Mouse (Mus musculus) MEL (cell line): Measurements from ENCODE around the gene Hspa12a. TPM values are rescaled to one million over a fixed set of nuclear protein-coding genes. Genes with fewer than 3 reads are reported as not detected.

Experiments used
- DNase-seq: peaks from one replicate; pipeline ENCODE4 v3.0.0; 2011; ENCODE audit warnings: low read depth, low spot score
- H3K27ac ChIP-seq: 2 replicates; pipeline ENCODE4 v1.5.1; 2012; ENCODE audit warnings: low read depth, mild to moderate bottlenecking, control low read depth, low read length, moderate library complexity; ENCODE audit not compliant: control insufficient read depth
- H3K27me3 ChIP-seq, 2 experiments: fragments of 150-350 bp in 1 of 2; sonication (generic) in 1 of 2; 2 replicates each; pipeline ENCODE4 v1.6.1; 2012; ENCODE audit warnings: low read length in 2 of 2, mild to moderate bottlenecking in 2 of 2, improper control_type of control experiment in 1 of 2, moderate library complexity in 1 of 2; ENCODE audit not compliant: insufficient read depth in 2 of 2, control insufficient read depth in 1 of 2
- H3K36me3 ChIP-seq, 2 experiments: 2 replicates each; pipeline ENCODE4 v1.6.1; 2012 to 2014; ENCODE audit warnings: low read length in 2 of 2, improper control_type of control experiment in 1 of 2, inconsistent platforms in 1 of 2, mild to moderate bottlenecking in 1 of 2; ENCODE audit not compliant: insufficient read depth in 2 of 2, control insufficient read depth in 1 of 2
- H3K4me1 ChIP-seq, 2 experiments: fragments of 150-350 bp in 1 of 2; sonication (generic) in 1 of 2; 2 replicates each; pipeline ENCODE4 v1.6.1; 2012; ENCODE audit warnings: low read length in 2 of 2, improper control_type of control experiment in 1 of 2, mild to moderate bottlenecking in 1 of 2; ENCODE audit not compliant: insufficient read depth in 2 of 2, control insufficient read depth in 1 of 2
- H3K4me3 ChIP-seq, 2 experiments: fragments of 150-350 bp in 1 of 2; sonication (generic) in 1 of 2; 2 replicates each; pipeline ENCODE4 v1.5.1; 2012; ENCODE audit warnings: low read depth in 2 of 2, low read length in 2 of 2, mild to moderate bottlenecking in 2 of 2, moderate library complexity in 2 of 2, control low read depth in 1 of 2, improper control_type of control experiment in 1 of 2; ENCODE audit not compliant: control insufficient read depth in 1 of 2, insufficient read depth in 1 of 2
- H3K79me2 ChIP-seq: 2 replicates; pipeline ENCODE4 v1.6.1; 2012; ENCODE audit warnings: mild to moderate bottlenecking, low read length, moderate library complexity; ENCODE audit not compliant: control insufficient read depth, poor library complexity, insufficient read depth
- H3K9ac ChIP-seq: 2 replicates; pipeline ENCODE4 v1.6.1; 2012; ENCODE audit warnings: low read depth, mild to moderate bottlenecking, control low read depth, low read length, moderate library complexity; ENCODE audit not compliant: control insufficient read depth, poor library complexity, severe bottlenecking
- H3K9me3 ChIP-seq: fragments of 150-350 bp; sonication (generic); replicated peaks from 2 replicates; pipeline ENCODE4 v1.6.1; 2012; ENCODE audit warnings: mild to moderate bottlenecking, low read length, improper control_type of control experiment, moderate library complexity; ENCODE audit not compliant: insufficient read depth
- CHD1 ChIP-seq: IDR thresholded peaks from 2 replicates; pipeline ENCODE4 v1.6.1; 2012; ENCODE audit warnings: low read depth, mild to moderate bottlenecking, inconsistent platforms, low read length, improper control_type of control experiment
- CHD2 ChIP-seq: IDR thresholded peaks from 2 replicates; pipeline ENCODE4 v1.6.1; 2011; ENCODE audit warnings: low read length, improper control_type of control experiment
- E2F4 ChIP-seq: IDR thresholded peaks from 2 replicates; pipeline ENCODE4 v1.6.1; 2011; ENCODE audit warnings: low read depth, low read length, improper control_type of control experiment, borderline replicate concordance
- ELF1 ChIP-seq: IDR thresholded peaks from 2 replicates; pipeline ENCODE4 v1.6.1; 2014; ENCODE audit warnings: low read depth, mild to moderate bottlenecking, inconsistent platforms, low read length, improper control_type of control experiment, moderate library complexity
- GABPA ChIP-seq: IDR thresholded peaks from 2 replicates; pipeline ENCODE4 v1.6.1; 2012; ENCODE audit warnings: low read depth, mild to moderate bottlenecking, inconsistent platforms, low read length, improper control_type of control experiment, moderate library complexity
- JUND ChIP-seq: IDR thresholded peaks from 2 replicates; pipeline ENCODE4 v1.6.1; 2011; ENCODE audit warnings: low read depth, mild to moderate bottlenecking, improper control_type of control experiment, low read length
- MAFK ChIP-seq: IDR thresholded peaks from 2 replicates; pipeline ENCODE4 v1.6.1; 2011; ENCODE audit warnings: low read depth, mild to moderate bottlenecking, low read length, improper control_type of control experiment, borderline replicate concordance
- MAX ChIP-seq: IDR thresholded peaks from 2 replicates; pipeline ENCODE4 v1.6.1; 2011; ENCODE audit warnings: low read length, improper control_type of control experiment
- MEF2A ChIP-seq: IDR thresholded peaks from 2 replicates; pipeline ENCODE4 v1.6.1; 2014; ENCODE audit warnings: low read depth, mild to moderate bottlenecking, inconsistent platforms, low read length, improper control_type of control experiment; ENCODE audit not compliant: poor library complexity, insufficient replicate concordance, severe bottlenecking; ENCODE audit errors: extremely low read depth
- MXI1 ChIP-seq: IDR thresholded peaks from 2 replicates; pipeline ENCODE4 v1.6.1; 2011; ENCODE audit warnings: mild to moderate bottlenecking, low read depth, low read length, improper control_type of control experiment
- MYB ChIP-seq: IDR thresholded peaks from 2 replicates; pipeline ENCODE4 v1.6.1; 2011; ENCODE audit warnings: mild to moderate bottlenecking, low read depth, low read length, improper control_type of control experiment
- MYC ChIP-seq: IDR thresholded peaks from 2 replicates; pipeline ENCODE4 v1.6.1; 2011; ENCODE audit warnings: low read depth, mild to moderate bottlenecking, low read length, improper control_type of control experiment, moderate library complexity
- NRF1 ChIP-seq: IDR thresholded peaks from 2 replicates; pipeline ENCODE4 v1.6.1; 2014; ENCODE audit warnings: low read depth, mild to moderate bottlenecking, inconsistent platforms, low read length, improper control_type of control experiment, moderate library complexity; ENCODE audit not compliant: poor library complexity, insufficient read depth, severe bottlenecking
- POLR2A ChIP-seq, 2 experiments: IDR thresholded peaks; 2 replicates each; pipeline ENCODE4 v1.6.1; 2011 to 2012; ENCODE audit warnings: low read length in 2 of 2, mild to moderate bottlenecking in 2 of 2, control low read depth in 1 of 2, improper control_type of control experiment in 1 of 2, low read depth in 1 of 2, moderate library complexity in 1 of 2; ENCODE audit not compliant: control insufficient read depth in 1 of 2, insufficient read depth in 1 of 2, poor library complexity in 1 of 2
- SIN3A ChIP-seq: IDR thresholded peaks from 2 replicates; pipeline ENCODE4 v1.6.1; 2012; ENCODE audit warnings: low read length, improper control_type of control experiment, inconsistent platforms
- SMC3 ChIP-seq: IDR thresholded peaks from 2 replicates; pipeline ENCODE4 v1.6.1; 2011; ENCODE audit warnings: low read depth, low read length, improper control_type of control experiment
- TAL1 ChIP-seq: IDR thresholded peaks from 2 replicates; pipeline ENCODE4 v1.6.1; 2012; ENCODE audit warnings: mild to moderate bottlenecking, inconsistent platforms, low read length, moderate library complexity, mixed read lengths
- UBTF ChIP-seq: IDR thresholded peaks from 2 replicates; pipeline ENCODE4 v1.6.1; 2012; ENCODE audit warnings: low read depth, mild to moderate bottlenecking, inconsistent platforms, low read length, improper control_type of control experiment, moderate library complexity, borderline replicate concordance; ENCODE audit not compliant: insufficient read depth
- ZKSCAN1 ChIP-seq: IDR thresholded peaks from 2 replicates; pipeline ENCODE4 v1.6.1; 2012; ENCODE audit warnings: low read depth, mild to moderate bottlenecking, inconsistent platforms, low read length, improper control_type of control experiment, moderate library complexity
- ZMIZ1 ChIP-seq: IDR thresholded peaks from 2 replicates; pipeline ENCODE4 v1.6.1; 2012; ENCODE audit warnings: low read depth, mild to moderate bottlenecking, inconsistent platforms, low read length, improper control_type of control experiment, moderate library complexity
- polyA plus RNA-seq, 2 experiments: library from polyadenylated mRNA; stranded (reverse) in 1 of 2; unstranded in 1 of 2; fragments of >175 nt in 1 of 2; fragments of >200 nt in 1 of 2; gene quantifications; 2 replicates each; pipeline versions ENCODE4 v1.2.1 to v1.2.4; 2012; ENCODE audit warnings: low replicate concordance in 2 of 2, low read depth in 1 of 2; ENCODE audit not compliant: insufficient read length in 2 of 2, insufficient read depth in 1 of 2, missing spikeins in 1 of 2
- total RNA-seq: library from RNA; depleted of rRNA; stranded (reverse); fragments of 300-350 nt; gene quantifications from 2 replicates; pipeline ENCODE4 v1.2.3, GENCODE M21; 2012

The Hspa12a gene
- total and polyA plus RNA-seq, 3 experiments = not detected

DNA sequence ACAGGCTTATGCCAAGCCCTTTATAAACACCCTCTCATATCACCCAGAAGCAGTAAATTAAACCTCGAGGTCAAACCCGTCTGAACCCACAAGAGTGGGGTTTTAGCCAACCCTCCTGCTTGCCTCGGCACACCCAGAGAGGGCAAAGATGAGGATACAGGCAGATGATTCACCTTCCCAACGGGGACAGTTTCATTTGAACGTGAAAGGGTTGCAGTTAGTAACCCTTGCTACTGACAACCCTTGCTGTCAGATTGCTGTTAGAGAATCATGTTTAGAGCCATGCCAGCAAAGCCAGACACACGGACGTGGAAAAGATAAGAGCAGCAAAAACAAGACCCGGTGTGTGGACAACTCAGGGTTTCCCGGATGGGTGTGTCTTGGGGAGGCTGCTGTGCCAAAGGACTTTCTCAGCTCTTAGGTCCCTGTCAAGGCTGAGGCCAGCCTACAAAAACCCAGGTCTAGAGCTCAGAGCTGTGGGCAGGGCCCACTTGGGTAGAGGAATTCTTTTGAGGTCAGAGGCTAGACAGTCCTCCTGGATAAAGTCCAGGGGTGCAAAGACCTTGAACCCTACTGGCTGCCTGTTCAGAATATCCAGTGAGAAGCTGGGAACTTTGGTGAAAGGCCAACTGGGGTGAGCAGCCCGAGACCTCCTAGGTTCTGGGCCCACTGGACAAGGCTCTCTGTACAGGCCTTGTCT is 90.3 kb downstream of the Hspa12a start:
- Histone ChIP-seq H3K27ac (no peak overlapping the region), H3K9me3 (no peaks in the 10 kb centered on the region), H3K4me3 (no peak overlapping the region), H3K27me3 (no peaks in the 10 kb centered on the region), H3K9ac (no peak overlapping the region), H3K79me2 (no peaks in the 10 kb centered on the region), H3K36me3 (no peaks in the 10 kb centered on the region), H3K4me1 (no peaks in the 10 kb centered on the region)
- DNase-seq = no peak
- TF ChIP-seq MAFK = no peak
- no peak for TF ChIP-seq MYC
- TF ChIP-seq UBTF = no peak
- no peak for TF ChIP-seq GABPA
- no peak for TF ChIP-seq CHD2
- no peak for TF ChIP-seq ZKSCAN1
- TF ChIP-seq MAX = no peak
- TF ChIP-seq NRF1 = no peak
- TF ChIP-seq MXI1 = no peak
- TF ChIP-seq ZMIZ1 = no peak
- TF ChIP-seq SMC3 = no peak
- no peak for TF ChIP-seq MYB
- TF ChIP-seq MEF2A = no peak
- TF ChIP-seq ELF1 = no peak
- TF ChIP-seq JUND = no peak
- TF ChIP-seq E2F4 = no peak
- TF ChIP-seq SIN3A = no peak

GRCm38 (mm10) chr19:58850719-58851466 is 92.6 kb downstream of the Hspa12a start:
- H3K9ac ChIP-seq = no peak overlapping the region
- TF ChIP-seq TAL1 = no peak
- no peak for TF ChIP-seq POLR2A (IDR thresholded peaks at IDR 0.05; ENCODE audit: control insufficient read depth in 1 of 2, insufficient read depth in 1 of 2, low read depth in 1 of 2, low read length in 2 of 2, poor library complexity in 1 of 2)
- TF ChIP-seq CHD1 = no peak
- no peak for TF ChIP-seq NRF1
- no peak for TF ChIP-seq JUND
- no peak for TF ChIP-seq ZMIZ1
- TF ChIP-seq ZKSCAN1 = no peak
- TF ChIP-seq, all 39 proteins: peak for 0
- Histone ChIP-seq H3K79me2 (no peaks in the 10 kb centered on the region), H3K4me1 (no peaks in the 10 kb centered on the region), H3K27me3 (no peaks in the 10 kb centered on the region), H3K4me3 (no peak overlapping the region), H3K27ac (no peak overlapping the region), H3K9me3 (no peaks in the 10 kb centered on the region), H3K36me3 (no peaks in the 10 kb centered on the region)
- DNase-seq = no peak
